Mouse (Mus musculus) G1E (cell line): ENCODE measurements around the gene Plod1. TPM values are rescaled to one million over a fixed set of nuclear protein-coding genes. Genes with fewer than 3 reads are reported as not detected.
"Not testable (repeated sequence)": the region's sequence is repeated elsewhere in the genome, so short reads cannot be mapped to it uniquely, and the experiment has no call there.

Experiments
- ATAC-seq: 2 replicates; pipeline ENCODE4 v1.8.0; 2016; ENCODE audit warnings: mild to moderate bottlenecking; ENCODE audit not compliant: insufficient number of reproducible peaks, poor library complexity, low FRiP score, severe bottlenecking; ENCODE audit errors: extremely low read depth
- DNase-seq: peaks from one replicate; pipeline ENCODE4 v3.0.0; 2012; ENCODE audit warnings: low spot score
- H3K27me3 ChIP-seq: 2 replicates; pipeline ENCODE4 v1.6.1; 2012; ENCODE audit warnings: mild to moderate bottlenecking, low read length, inconsistent platforms; ENCODE audit not compliant: insufficient read depth
- H3K36me3 ChIP-seq: replicated peaks from 2 replicates; pipeline ENCODE3; 2012; ENCODE audit warnings: mild to moderate bottlenecking, inconsistent platforms
- H3K4me1 ChIP-seq: 2 replicates; pipeline ENCODE4 v1.6.1; 2012; ENCODE audit warnings: low read depth, low read length, inconsistent platforms, mixed read lengths; ENCODE audit not compliant: insufficient read depth
- H3K4me3 ChIP-seq: 2 replicates; pipeline ENCODE4 v1.5.1; 2012; ENCODE audit warnings: low read depth, mild to moderate bottlenecking, inconsistent platforms, low read length, moderate library complexity, mixed read lengths
- H3K9me3 ChIP-seq: replicated peaks from 2 replicates; pipeline ENCODE4 v1.6.1; 2012; ENCODE audit warnings: inconsistent platforms
- CTCF ChIP-seq: IDR thresholded peaks from 2 replicates; pipeline ENCODE4 v1.5.1; 2012; ENCODE audit warnings: low read depth, low read length, inconsistent platforms, mixed read lengths
- GATA1 ChIP-seq: IDR thresholded peaks from 2 replicates; pipeline ENCODE4 v1.6.1; 2012; ENCODE audit warnings: borderline replicate concordance, low read length, inconsistent platforms, mixed read lengths
- GATA2 ChIP-seq: IDR thresholded peaks from 2 replicates; pipeline ENCODE4 v1.6.1; 2012; ENCODE audit warnings: low read depth, low read length, inconsistent platforms, borderline replicate concordance
- POLR2AphosphoS5 ChIP-seq: IDR thresholded peaks from 2 replicates; pipeline ENCODE4 v1.6.1; 2012; ENCODE audit warnings: low read depth, low read length, inconsistent platforms; ENCODE audit not compliant: insufficient replicate concordance
- TAL1 ChIP-seq: conservative IDR thresholded peaks from 2 replicates; pipeline ENCODE4 v1.6.1; 2012; ENCODE audit warnings: low read depth, low read length, inconsistent platforms, mixed read lengths
- polyA plus RNA-seq: library from polyadenylated mRNA; stranded (reverse); fragments of >175 nt; gene quantifications from 2 replicates; pipeline ENCODE4 v1.2.3, GENCODE M21; 2012
- total RNA-seq, 2 experiments: library from RNA; stranded (forward) in 1 of 2; stranded (reverse) in 1 of 2; fragments of 200-1000 nt in 1 of 2; fragments of >200 nt in 1 of 2; fragmentation: Nextera tagmentation in 1 of 2; gene quantifications; 2 replicates each; pipeline ENCODE4 v1.2.3; 2014 to 2017

Gene Plod1
- total and polyA plus RNA-seq, 3 experiments, result 0.90 to 4.6 (median 2.3) TPM

DNA sequence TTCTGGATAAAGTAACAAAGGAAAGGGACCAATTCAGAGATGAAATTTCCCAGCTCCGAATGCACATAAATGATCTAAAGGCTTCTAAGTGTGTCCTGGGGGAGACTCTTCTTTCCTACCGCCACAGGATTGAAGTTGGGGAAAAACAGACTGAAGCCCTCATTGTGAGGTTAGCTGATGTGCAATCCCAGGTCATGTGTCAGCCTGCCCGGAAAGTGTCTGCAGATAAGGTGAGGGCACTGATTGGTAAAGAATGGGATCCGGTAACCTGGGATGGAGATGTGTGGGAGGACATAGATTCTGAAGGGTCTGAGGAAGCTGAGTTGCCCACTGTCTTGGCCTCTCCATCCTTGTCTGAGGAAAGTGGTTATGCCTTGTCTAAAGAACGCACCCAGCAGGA lies 67.3 kb downstream of the Plod1 start:
- ATAC-seq (no peak), DNase-seq (no peak)
- peaks cover 17% of the 10 kb centered on the region for H3K9me3 ChIP-seq
- H3K27me3 ChIP-seq, result no peaks in the 10 kb centered on the region
- no peak overlapping the region for H3K4me3 ChIP-seq
- H3K4me1 ChIP-seq, result no peaks in the 10 kb centered on the region
- TF ChIP-seq POLR2AphosphoS5, result no peak
- TF ChIP-seq GATA2, result no peak
- TF ChIP-seq TAL1, result no peak
- no peak for TF ChIP-seq GATA1
- no peak for TF ChIP-seq CTCF
- H3K36me3 ChIP-seq, result peaks cover 21% of the 10 kb centered on the region

DNA sequence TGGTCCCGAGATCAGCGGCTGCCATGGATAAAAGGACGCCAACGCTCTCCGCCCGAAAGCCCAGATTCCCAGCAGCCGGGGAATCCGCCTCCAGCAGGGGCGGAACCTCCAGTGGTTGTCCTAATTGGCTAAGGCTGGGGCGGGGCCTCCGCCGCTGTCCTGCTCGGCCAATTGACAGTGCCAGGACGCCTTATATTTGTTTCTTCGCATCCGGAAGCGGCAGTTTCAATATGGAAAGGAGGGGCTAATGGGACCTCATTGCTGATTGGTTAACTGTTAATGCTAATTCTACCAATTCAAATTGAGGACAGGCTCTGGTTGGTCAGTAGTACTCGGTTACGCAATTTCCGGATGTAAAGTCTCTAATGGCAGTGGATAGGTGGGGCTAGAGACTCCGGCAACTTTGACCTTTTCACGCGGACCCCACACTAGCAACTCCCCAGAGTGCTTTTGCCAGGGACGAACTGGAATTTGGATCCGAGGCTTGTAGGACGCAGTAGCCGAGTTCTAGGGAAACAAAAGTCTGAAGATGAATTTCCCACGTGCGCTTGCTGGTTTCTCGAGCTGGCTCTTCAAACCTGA lies 68.0 kb downstream of the Plod1 start, which contains the start of the genes Miip and Fv1:
Gene Miip (minus strand): TSS at position 367 of the 582 bp plus-strand sequence.
Gene Fv1 (plus strand): TSS at position 530 of the 582 bp plus-strand sequence.
- H3K4me3 ChIP-seq, result no peak within 1 kb of the TSS
- DNase-seq (no peak), ATAC-seq (no peak)
- H3K9me3 ChIP-seq, result peaks cover 17% of the 10 kb centered on the region
- no peaks in the 10 kb centered on the region for H3K4me1 ChIP-seq
- H3K36me3 ChIP-seq, result peaks cover 14% of the 10 kb centered on the region
- no peak for TF ChIP-seq GATA2
- H3K27me3 ChIP-seq, result no peaks in the 10 kb centered on the region

DNA sequence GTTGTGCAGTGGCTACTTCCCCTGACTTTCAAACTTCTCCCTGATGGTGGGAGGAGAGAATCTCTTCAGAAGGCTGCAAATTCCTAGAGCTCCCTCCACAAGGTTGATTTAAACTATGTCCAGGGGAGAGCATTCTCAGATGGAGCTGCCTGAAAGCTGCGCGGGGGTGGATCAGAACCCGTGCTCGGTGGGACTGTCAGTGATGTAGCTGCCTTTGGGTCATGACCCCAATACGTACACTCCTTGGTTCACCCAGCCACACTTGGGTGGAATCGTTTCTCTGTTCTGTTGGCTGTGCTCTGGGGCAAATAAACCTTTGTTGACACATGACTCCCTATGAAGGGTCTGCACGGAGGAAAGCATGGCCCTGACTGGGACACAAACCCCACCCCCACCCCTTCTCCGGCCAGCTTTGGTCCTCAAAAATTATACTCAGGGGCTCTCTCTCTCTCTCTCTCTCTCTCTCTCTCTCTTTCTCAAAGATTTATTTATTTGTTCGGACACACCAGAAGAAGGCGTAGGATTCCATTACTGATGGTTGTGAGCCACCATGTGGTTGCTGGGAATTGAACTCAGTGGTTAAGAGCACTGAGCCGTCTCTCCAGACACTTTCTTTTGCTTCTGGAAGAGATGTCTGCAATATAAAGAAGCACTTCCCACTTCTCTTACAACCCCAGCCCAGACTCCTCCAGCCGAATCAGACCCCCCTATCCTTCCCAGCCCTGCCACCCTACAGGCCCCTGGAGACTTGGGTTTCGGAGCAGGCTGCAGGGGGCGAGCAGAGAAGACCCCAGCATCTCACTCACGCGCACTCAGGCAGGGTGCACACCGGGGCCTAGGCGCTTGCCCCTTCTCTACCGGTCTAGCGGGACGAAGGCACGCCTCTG lies 68.8 kb downstream of the Plod1 start:
- no peak for TF ChIP-seq TAL1
- TF ChIP-seq POLR2AphosphoS5, result no peak
- no peak for TF ChIP-seq GATA2
- TF ChIP-seq GATA1, result no peak
- TF ChIP-seq CTCF, result no peak
- Histone ChIP-seq H3K4me3 (no peak overlapping the region), H3K36me3 (peaks cover 7% of the 10 kb centered on the region), H3K27me3 (peaks cover under 1% of the 10 kb centered on the region; the same call in 1 of the 2 replicates), H3K4me1 (no peaks in the 10 kb centered on the region), H3K9me3 (peaks cover 17% of the 10 kb centered on the region)
- ATAC-seq (no peak), DNase-seq (no peak)

DNA sequence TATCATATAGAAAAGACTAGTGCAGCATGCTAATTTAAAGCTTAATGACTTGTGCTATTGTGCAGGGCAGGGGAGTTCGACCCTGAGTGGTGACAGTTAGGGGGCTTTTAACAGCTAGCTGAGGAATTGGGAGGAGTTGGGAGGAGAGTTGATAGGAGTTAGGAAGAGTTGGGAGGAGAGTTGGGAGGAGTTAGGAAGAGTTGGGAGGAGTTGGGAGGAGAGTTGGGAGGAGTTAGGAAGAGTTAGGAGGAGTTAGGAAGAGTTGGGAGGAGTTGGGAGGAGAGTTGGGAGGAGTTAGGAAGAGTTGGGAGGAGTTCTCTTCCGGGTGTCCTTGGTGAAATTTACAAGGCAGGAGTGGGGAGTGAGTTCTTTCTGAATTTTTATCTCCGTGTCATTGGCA lies 69.8 kb downstream of the Plod1 start:
- peaks cover 17% of the 10 kb centered on the region for H3K9me3 ChIP-seq
- H3K4me1 ChIP-seq, H3K4me3 ChIP-seq, H3K27me3 ChIP-seq, DNase-seq, ATAC-seq, H3K36me3 ChIP-seq: not testable (repeated sequence)

DNA sequence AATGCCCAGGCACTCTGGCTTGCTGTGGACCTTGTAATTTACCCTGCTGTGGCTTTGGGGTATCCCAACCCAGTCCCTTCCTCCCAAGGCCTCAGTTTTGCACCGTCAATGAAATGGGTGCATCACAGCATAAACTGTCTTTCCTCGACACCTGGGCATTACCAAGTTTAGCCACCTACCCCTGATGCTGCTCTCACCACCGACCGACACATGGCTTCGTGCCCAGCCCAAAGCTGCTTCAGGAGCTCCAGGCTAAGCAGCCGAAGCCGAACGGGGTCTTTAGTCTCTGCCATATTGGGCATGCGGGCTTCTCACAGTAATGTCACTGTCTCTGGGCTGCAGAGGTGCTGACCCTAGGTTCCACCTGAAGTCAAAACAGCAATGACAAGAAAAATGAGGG lies 70.5 kb downstream of the Plod1 start:
- ATAC-seq, result no peak
- TF ChIP-seq GATA1, result no peak
- no peak for TF ChIP-seq CTCF
- no peak for TF ChIP-seq GATA2
- TF ChIP-seq TAL1, result no peak
- no peak for TF ChIP-seq POLR2AphosphoS5
- H3K4me3 ChIP-seq, result no peak overlapping the region
- peaks cover 17% of the 10 kb centered on the region for H3K9me3 ChIP-seq
- peaks cover 3% of the 10 kb centered on the region; the same call in 1 of the 2 replicates for H3K27me3 ChIP-seq
- no peak for DNase-seq
- H3K4me1 ChIP-seq, result no peaks in the 10 kb centered on the region
- H3K36me3 ChIP-seq, result no peaks in the 10 kb centered on the region

DNA sequence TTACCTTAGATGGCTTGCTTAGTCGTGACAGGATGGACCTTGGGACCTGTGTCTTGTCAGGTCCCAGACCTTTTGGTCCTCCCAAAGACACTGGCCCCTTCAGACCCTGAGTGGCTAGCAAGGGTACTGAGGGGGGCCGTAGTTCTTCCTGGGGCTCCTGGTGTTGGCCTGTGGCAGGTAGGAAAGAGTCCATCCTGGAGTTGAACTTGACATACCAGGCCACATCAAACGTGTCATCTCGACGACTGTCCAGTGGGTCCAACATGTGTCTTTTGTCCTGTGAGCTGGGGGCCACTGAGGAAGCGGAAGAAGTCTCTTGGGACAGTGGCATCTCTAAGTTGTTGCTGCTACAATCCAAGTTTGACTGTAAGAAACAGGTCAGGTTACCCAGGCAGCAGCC lies 70.9 kb downstream of the Plod1 start:
- Histone ChIP-seq H3K27me3 (peaks cover 3% of the 10 kb centered on the region; the same call in 1 of the 2 replicates), H3K4me1 (0 out of 2 replicates have a peak, but pooled peaks cover 3% of the 10 kb centered on the region), H3K36me3 (no peaks in the 10 kb centered on the region), H3K4me3 (no peak overlapping the region), H3K9me3 (peaks cover 17% of the 10 kb centered on the region)
- TF ChIP-seq GATA2 (no peak), TAL1 (no peak), CTCF (no peak), GATA1 (no peak), POLR2AphosphoS5 (no peak)
- ATAC-seq (no peak), DNase-seq (no peak)
